Mouse (Mus musculus): Measurements from ENCODE around the gene Rab8b. TPM values are rescaled to one million over a fixed set of nuclear protein-coding genes. Genes with fewer than 3 reads are reported as not detected.
A peak's percentile ranks its signal among the peaks of the same experiment; 100 is the strongest.

Rab8b gene
- polyA plus RNA-seq, 1 experiment from 2014 or later, result 38.2 TPM

DNA sequence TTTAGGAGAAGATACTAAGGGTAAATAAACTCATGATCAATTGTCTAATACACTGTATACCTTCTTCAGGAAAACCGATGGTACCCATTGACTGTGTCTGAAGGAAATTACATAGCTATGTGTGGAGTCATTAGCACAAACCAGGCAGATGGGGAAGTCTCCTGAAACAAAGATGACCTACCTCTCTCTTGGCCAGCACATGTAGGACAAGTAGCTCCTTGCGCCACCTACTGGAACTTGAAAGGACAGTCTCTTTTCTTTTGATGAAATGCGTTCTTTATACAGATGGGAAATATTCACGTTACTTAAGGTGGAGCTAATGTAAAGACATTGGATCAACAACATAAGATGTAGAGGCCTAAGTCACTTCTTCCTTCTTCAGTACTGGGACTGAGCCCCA is 19.3 kb upstream of the Rab8b start:
- Histone ChIP-seq H3K27me3 (ENCODE audit: control insufficient read depth, insufficient read depth, low read length) (no peaks in the 10 kb centered on the region), H3K4me2 (replicated peaks) (no peak overlapping the region), H3K9ac (no peak overlapping the region), H3K36me3 (replicated peaks; ENCODE audit: control insufficient read depth, insufficient read depth) (no peaks in the 10 kb centered on the region), H3K4me1 (replicated peaks; ENCODE audit: control insufficient read depth, insufficient read depth, low read length) (peaks cover 10% of the 10 kb centered on the region), H3K9me3 (ENCODE audit: control insufficient read depth, low read length) (no peaks in the 10 kb centered on the region), H3K27ac (no peak overlapping the region), H3K4me3 (replicated peaks; ENCODE audit: low read length) (no peak overlapping the region)
- ATAC-seq (ENCODE audit: low FRiP score), result no peak
- 7% methylated on average over 4 of the region's 4 CpGs for WGBS
- peak; percentile 76 for DNase-seq (ENCODE audit: low spot score)

DNA sequence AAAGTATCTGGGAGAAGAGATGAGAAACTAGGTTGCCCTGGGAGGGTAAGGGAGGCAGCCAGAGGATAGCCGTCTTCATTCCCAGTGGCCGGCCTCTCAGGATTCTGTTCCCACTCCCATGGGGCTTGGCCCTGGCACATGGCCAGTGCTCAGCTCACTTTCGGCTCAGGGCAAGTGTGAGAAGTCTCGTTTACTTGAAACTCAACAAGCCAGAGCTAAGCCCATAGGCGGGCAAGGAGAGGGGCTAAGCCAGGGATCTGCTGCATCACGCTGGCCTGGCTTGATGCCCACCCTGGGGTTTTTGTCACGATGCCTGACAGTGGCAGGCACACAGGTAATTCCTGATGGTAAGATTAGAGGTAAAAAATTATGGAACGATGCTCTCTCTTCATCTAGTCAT is 18.0 kb upstream of the Rab8b start:
- Histone ChIP-seq H3K9me3 (ENCODE audit: control insufficient read depth, low read length) (no peaks in the 10 kb centered on the region), H3K27me3 (ENCODE audit: control insufficient read depth, insufficient read depth, low read length) (no peaks in the 10 kb centered on the region), H3K4me1 (replicated peaks; ENCODE audit: control insufficient read depth, insufficient read depth, low read length) (peaks cover 18% of the 10 kb centered on the region), H3K4me2 (replicated peaks) (no peak overlapping the region), H3K9ac (no peak overlapping the region), H3K36me3 (replicated peaks; ENCODE audit: control insufficient read depth, insufficient read depth) (no peaks in the 10 kb centered on the region), H3K27ac (no peak overlapping the region), H3K4me3 (replicated peaks; ENCODE audit: low read length) (no peak overlapping the region)
- ATAC-seq (ENCODE audit: low FRiP score), result no peak
- peak; percentile 61 for DNase-seq (ENCODE audit: low spot score)
- WGBS, result 60% methylated on average over 8 of the region's 8 CpGs

DNA sequence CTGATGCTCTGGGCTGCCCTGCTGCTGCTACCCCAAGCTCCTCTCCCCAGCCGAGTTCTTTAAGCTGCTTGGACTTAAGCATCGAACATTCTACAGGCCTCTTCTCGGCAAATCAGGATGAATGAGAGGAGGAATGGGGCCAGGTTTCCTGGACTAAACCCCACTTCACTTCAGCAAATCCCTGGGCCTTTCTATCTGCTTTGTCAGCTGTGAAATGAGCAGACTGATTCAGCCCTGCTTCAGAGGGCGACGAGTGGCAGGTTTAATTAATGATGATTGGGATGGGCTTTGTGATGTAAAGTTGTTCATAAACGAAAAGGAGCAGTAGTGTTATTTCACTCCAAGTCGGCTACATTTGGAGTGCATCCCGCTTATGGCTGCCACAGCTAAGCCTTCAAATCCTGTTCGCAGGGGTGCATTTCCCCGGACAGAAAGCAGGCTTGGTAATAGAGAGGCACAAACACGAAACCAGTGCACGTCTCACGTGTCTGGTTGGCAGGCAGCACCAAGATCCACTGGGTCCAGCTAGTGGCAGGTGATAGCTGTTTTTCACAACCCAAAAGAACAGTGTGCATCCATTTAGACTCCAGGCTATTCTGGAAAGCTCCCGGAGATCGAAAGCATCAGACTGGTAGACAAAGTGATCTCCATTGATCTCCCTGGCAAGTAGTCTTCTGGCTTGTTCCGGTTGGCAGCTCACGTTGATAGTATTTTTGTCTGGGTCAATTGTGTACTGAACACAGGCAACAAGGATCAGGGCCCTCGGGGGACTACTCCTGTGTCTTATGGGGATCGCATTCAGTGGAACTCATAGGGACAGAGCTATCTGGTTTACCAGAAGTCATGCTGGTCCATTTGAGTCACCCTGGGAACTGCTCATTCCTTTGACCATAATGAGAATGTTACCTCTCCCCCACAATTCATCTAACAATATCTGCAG is 14.7 kb upstream of the Rab8b start:
- peak overlapping the region; percentile 77 for H3K27ac ChIP-seq
- H3K4me1 ChIP-seq (replicated peaks; ENCODE audit: control insufficient read depth, insufficient read depth, low read length), result peaks cover 18% of the 10 kb centered on the region
- H3K27me3 ChIP-seq (ENCODE audit: control insufficient read depth, insufficient read depth, low read length), result no peaks in the 10 kb centered on the region
- H3K4me2 ChIP-seq (replicated peaks), result no peak overlapping the region
- H3K4me3 ChIP-seq (replicated peaks; ENCODE audit: low read length), result no peak overlapping the region
- ATAC-seq (ENCODE audit: low FRiP score), result peak; percentile 70; the same call in 1 of the 2 replicates
- H3K9me3 ChIP-seq (ENCODE audit: control insufficient read depth, low read length), result no peaks in the 10 kb centered on the region
- peak overlapping the region; percentile 33; the same call in 1 of the 2 replicates for H3K9ac ChIP-seq
- 25% methylated on average over 19 of the region's 19 CpGs for WGBS
- no peaks in the 10 kb centered on the region for H3K36me3 ChIP-seq (replicated peaks; ENCODE audit: control insufficient read depth, insufficient read depth)
- peak; percentile 56 for DNase-seq (ENCODE audit: low spot score)

DNA sequence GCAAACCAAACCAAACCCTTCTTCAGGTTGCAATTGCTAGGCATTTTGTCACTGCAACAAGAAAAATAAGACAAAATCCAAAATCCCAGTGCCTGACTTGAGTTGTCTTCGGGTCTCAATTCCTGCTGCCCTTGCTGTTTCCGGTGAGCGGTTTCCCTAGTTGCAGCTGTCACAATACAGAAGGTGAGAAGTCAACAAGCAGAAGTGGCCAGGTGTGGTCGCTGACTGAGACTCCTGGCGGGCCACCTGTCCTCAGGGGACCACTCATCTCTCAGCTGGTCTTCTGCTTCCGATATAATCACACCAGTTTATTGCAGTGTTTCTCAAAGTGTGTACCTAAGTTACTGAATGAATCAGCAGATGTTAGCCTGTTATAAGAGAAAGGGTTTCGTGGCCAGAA is 10.9 kb upstream of the Rab8b start:
- DNase-seq (ENCODE audit: low spot score) (no peak), ATAC-seq (ENCODE audit: low FRiP score) (no peak)
- H3K36me3 ChIP-seq (replicated peaks; ENCODE audit: control insufficient read depth, insufficient read depth), result no peaks in the 10 kb centered on the region
- no peaks in the 10 kb centered on the region for H3K9me3 ChIP-seq (ENCODE audit: control insufficient read depth, low read length)
- H3K4me1 ChIP-seq (replicated peaks; ENCODE audit: control insufficient read depth, insufficient read depth, low read length), result peaks cover 18% of the 10 kb centered on the region
- H3K9ac ChIP-seq, result no peak overlapping the region
- no peak overlapping the region for H3K4me2 ChIP-seq (replicated peaks)
- WGBS, result 73% methylated on average over 7 of the region's 7 CpGs
- H3K4me3 ChIP-seq (replicated peaks; ENCODE audit: low read length), result no peak overlapping the region
- H3K27me3 ChIP-seq (ENCODE audit: control insufficient read depth, insufficient read depth, low read length), result no peaks in the 10 kb centered on the region
- H3K27ac ChIP-seq, result no peak overlapping the region

DNA sequence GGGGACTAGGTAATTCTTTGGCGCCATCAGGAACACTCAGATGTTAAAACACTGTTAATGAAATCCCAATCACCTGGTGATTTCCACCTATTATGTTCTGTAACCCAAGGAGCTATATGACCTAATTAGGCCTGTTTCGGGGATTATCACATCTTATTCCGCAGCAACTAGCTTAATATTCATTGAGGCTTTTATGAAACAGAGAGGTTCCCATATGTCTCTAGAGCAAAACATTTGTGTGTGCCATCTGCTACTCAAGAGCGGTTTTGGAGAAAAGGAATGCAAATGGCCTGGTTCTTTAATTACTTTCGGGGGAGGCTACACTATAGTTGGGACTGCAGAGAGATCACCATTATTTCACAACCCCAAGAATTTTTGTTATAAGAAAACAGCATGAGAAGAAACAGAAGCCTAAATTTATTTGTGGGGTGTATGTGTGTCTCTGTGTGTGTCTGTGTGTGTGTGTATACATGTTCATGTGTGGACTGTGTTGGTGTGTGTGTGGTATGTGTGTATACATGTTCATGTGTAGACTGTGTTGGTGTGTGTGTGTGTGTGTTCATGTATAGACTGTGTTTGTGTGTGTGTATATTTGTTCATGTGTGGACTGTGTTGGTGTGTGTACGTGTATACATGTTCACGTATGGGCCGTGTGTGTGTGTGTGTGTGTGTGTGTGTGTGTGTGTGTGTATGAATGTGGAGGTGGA is 8.4 kb upstream of the Rab8b start:
- no peak overlapping the region for H3K27ac ChIP-seq
- H3K4me2 ChIP-seq (replicated peaks), result no peak overlapping the region
- ATAC-seq (ENCODE audit: low FRiP score), result peak; percentile 31; the same call in 1 of the 2 replicates
- no peaks in the 10 kb centered on the region for H3K4me1 ChIP-seq (replicated peaks; ENCODE audit: control insufficient read depth, insufficient read depth, low read length)
- DNase-seq (ENCODE audit: low spot score), result peak; percentile 42
- no peaks in the 10 kb centered on the region for H3K27me3 ChIP-seq (ENCODE audit: control insufficient read depth, insufficient read depth, low read length)
- H3K36me3 ChIP-seq (replicated peaks; ENCODE audit: control insufficient read depth, insufficient read depth), result no peaks in the 10 kb centered on the region
- no peak overlapping the region for H3K9ac ChIP-seq
- H3K4me3 ChIP-seq (replicated peaks; ENCODE audit: low read length), result no peak overlapping the region
- 62% methylated on average over 8 of the region's 8 CpGs for WGBS
- H3K9me3 ChIP-seq (ENCODE audit: control insufficient read depth, low read length), result no peaks in the 10 kb centered on the region

GRCm38 (mm10) chr9:66925853-66926252 is 6.4 kb upstream of the Rab8b start:
- Histone ChIP-seq H3K4me3 (replicated peaks; ENCODE audit: low read length) (no peak overlapping the region), H3K9ac (no peak overlapping the region), H3K4me1 (replicated peaks; ENCODE audit: control insufficient read depth, insufficient read depth, low read length) (no peaks in the 10 kb centered on the region), H3K9me3 (ENCODE audit: control insufficient read depth, low read length) (no peaks in the 10 kb centered on the region), H3K27ac (no peak overlapping the region), H3K27me3 (ENCODE audit: control insufficient read depth, insufficient read depth, low read length) (no peaks in the 10 kb centered on the region), H3K36me3 (replicated peaks; ENCODE audit: control insufficient read depth, insufficient read depth) (no peaks in the 10 kb centered on the region), H3K4me2 (replicated peaks) (no peak overlapping the region)
- 86% methylated on average over 3 of the region's 3 CpGs for WGBS
- ATAC-seq (ENCODE audit: low FRiP score), result no peak
- no peak for DNase-seq (ENCODE audit: low spot score)

- DNase-seq (ENCODE audit: low spot score) (no peak), ATAC-seq (ENCODE audit: low FRiP score) (no peak)
- peaks cover 3% of the 10 kb centered on the region; the same call in 1 of the 2 replicates for H3K36me3 ChIP-seq (replicated peaks; ENCODE audit: control insufficient read depth, insufficient read depth)
- no peak overlapping the region for H3K9ac ChIP-seq
- H3K27ac ChIP-seq, result no peak overlapping the region
- no peak overlapping the region for H3K4me3 ChIP-seq (replicated peaks; ENCODE audit: low read length)
- 96% methylated on average over 1 of the region's 1 CpGs for WGBS
- peaks cover 17% of the 10 kb centered on the region for H3K4me1 ChIP-seq (replicated peaks; ENCODE audit: control insufficient read depth, insufficient read depth, low read length)
- H3K27me3 ChIP-seq (ENCODE audit: control insufficient read depth, insufficient read depth, low read length), result no peaks in the 10 kb centered on the region
- H3K9me3 ChIP-seq (ENCODE audit: control insufficient read depth, low read length), result no peaks in the 10 kb centered on the region
- H3K4me2 ChIP-seq (replicated peaks), result no peak overlapping the region
Measured at GRCm38 (mm10) chr9:66922076-66922475, 2.6 kb upstream of the Rab8b start.

DNA sequence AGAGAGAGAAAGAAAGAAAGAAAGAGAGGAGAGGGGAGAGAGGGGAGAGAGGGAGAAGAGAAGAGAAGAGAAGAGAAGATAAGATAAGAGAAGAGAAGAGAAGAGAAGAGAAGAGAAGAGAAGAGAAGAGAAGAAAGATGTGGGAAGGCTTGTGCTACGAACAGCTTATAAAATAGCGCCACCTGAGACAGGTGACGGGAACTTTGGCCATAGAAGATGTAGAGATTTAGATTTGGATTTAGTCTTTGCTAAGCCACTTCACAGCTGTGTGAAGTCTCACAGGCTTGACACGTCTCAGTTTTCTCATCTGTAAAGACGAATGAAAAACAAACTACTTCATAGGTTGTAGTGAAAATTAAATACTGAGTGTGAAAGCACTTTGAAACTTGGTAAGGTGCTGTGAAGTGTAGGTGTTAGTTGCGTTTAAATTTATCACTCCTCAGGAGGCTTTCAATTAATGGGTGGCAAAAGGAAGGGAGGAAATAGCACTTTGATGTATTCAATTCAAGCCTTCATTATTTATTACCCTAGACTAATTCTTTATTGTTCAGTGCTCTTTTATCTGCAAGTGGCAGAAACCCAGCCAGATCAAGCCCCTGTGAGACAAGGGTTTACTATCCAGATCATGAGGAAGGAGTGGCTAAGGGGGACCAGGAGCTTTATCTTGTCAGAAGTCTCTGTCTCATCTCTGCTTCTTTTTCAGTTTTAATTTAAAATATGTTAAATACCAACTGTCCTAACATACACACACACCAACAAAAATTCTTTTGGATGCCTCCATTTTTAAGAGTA is 1.2 kb upstream of the Rab8b start:
- DNase-seq (ENCODE audit: low spot score), result no peak
- H3K36me3 ChIP-seq (replicated peaks; ENCODE audit: control insufficient read depth, insufficient read depth), result peaks cover 6% of the 10 kb centered on the region; the same call in 1 of the 2 replicates
- no peak overlapping the region for H3K4me3 ChIP-seq (replicated peaks; ENCODE audit: low read length)

DNA sequence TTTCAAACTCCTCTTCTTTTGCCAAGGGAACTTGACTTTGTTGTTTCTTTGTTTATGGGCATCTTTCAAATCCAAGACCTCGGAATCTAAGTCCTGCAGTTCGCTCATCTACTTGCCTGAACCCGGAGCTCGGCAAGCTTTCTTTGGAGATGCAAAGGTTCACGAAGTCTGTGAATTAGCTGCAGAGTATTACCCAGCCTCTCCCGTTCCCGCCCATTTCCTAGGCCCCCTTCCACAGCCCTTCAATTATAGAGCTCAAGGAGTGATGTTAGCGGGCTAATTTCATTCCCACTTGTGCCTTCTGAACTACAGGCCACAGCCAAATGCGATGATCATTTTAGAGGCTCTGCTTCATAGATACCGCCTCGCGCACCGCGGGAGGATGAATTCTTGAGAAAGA is 494 bp upstream of the Rab8b start:
- H3K4me3 ChIP-seq (replicated peaks; ENCODE audit: low read length), result peak overlapping the region; percentile 88
- H3K4me1 ChIP-seq (replicated peaks; ENCODE audit: control insufficient read depth, insufficient read depth, low read length), result peaks cover 24% of the 10 kb centered on the region
- DNase-seq (ENCODE audit: low spot score), result no peak
- H3K9ac ChIP-seq, result peak overlapping the region; percentile 56
- H3K36me3 ChIP-seq (replicated peaks; ENCODE audit: control insufficient read depth, insufficient read depth), result peaks cover 6% of the 10 kb centered on the region; the same call in 1 of the 2 replicates
- ATAC-seq (ENCODE audit: low FRiP score), result peak; percentile 19; the same call in 1 of the 2 replicates
- H3K27me3 ChIP-seq (ENCODE audit: control insufficient read depth, insufficient read depth, low read length), result no peaks in the 10 kb centered on the region
- H3K4me2 ChIP-seq (replicated peaks), result peak overlapping the region; percentile 63
- WGBS, result 0% methylated on average over 14 of the region's 14 CpGs
- H3K9me3 ChIP-seq (ENCODE audit: control insufficient read depth, low read length), result no peaks in the 10 kb centered on the region
- H3K27ac ChIP-seq, result peak overlapping the region; percentile 77

More for the DNA sequence above, 1.2 kb upstream of the Rab8b start:
- Histone ChIP-seq H3K27me3 (ENCODE audit: control insufficient read depth, insufficient read depth, low read length) (no peaks in the 10 kb centered on the region), H3K4me1 (replicated peaks; ENCODE audit: control insufficient read depth, insufficient read depth, low read length) (peaks cover 20% of the 10 kb centered on the region), H3K9ac (no peak overlapping the region), H3K9me3 (ENCODE audit: control insufficient read depth, low read length) (no peaks in the 10 kb centered on the region), H3K27ac (no peak overlapping the region), H3K4me2 (replicated peaks) (peak overlapping the region; percentile 63)
- ATAC-seq (ENCODE audit: low FRiP score), result no peak
- 10% methylated on average over 6 of the region's 6 CpGs for WGBS
